Mouse (Mus musculus) embryonic fibroblast, embryonic 13.5 days (primary cell): ENCODE results near the gene Flot1.

ENCODE experiments used
- CTCF ChIP-seq: IDR thresholded peaks from 2 replicates; pipeline ENCODE4 v1.5.1; 2011; ENCODE audit warnings: mild to moderate bottlenecking, control low read depth, low read length, moderate library complexity, borderline replicate concordance; ENCODE audit not compliant: insufficient read depth
- POLR2A ChIP-seq: IDR thresholded peaks from 2 replicates; pipeline ENCODE4 v1.6.1; 2011; ENCODE audit warnings: low read depth, mild to moderate bottlenecking, control low read depth, low read length, moderate library complexity

DNA sequence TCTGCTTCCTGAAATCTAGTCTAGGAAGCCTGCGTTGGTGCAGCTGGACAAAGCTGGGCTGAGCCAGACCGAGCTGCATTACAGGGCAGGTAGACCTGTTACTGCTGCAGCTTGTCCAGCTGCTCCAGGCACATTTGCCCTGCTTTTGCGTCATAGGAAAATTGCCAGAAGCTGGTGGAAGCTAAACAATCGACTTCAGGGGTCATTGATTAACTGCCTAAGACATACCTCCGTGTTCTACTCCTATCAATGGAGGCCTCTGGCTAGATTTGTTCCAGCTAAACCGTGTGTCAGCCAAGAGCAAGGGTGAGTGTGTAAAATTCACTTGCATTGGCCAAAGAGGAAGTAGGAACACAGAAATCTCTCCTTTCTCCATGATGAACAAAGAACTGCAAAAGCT, 8.4 kb upstream of the Flot1 start:
- TF ChIP-seq CTCF: no peak
- no peak for TF ChIP-seq POLR2A
